In the genomic region with DNA sequence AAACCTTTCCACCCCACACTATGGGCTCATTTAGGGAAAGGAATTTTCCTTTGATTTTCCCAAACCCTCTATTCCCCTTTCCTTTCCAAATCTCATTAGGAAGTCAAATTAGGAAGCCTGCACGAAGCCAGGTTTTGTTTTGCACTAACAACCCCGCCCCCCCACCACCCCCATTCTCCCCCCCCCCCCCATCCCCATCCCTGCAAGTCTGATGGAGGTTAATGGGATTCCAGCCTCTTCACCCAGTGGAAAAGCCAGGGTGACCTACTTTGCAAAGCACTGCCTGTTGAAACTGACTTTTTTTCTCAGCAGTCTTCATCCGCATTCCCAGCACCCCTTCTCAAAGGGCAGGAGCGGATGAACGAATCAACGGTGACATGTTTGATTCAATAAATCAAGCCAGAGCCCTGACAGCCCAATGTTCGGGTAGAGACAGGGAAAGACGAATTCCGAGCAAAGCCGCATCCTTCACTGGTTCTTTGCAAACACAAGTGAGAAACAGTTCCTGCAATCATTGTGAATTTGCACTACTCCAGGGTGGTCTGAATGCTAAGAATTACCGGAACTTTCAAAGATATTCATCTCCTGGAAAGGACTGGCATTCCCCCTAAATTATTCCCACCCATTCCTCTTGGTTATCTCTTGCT, we compare ENCODE assay signal across 8 mouse cellular contexts.
DNase-seq lines count a peak whose midpoint lies in the region; ATAC-seq and TF ChIP-seq lines count a peak whose summit lies in the region.

No protein-coding gene starts in this region.

- TF ChIP-seq POLR2A in bone marrow, adult 2 months (IDR thresholded peaks at IDR 0.05; ENCODE audit: borderline replicate concordance, control insufficient read depth, low read depth, low read length), result no peak

- H3K4me3 ChIP-seq in erythroblast, embryonic 14.5 days (replicated peaks), result peak overlapping the region; percentile 50
- H3K4me3 ChIP-seq in bone marrow, adult 2 months (replicated peaks; ENCODE audit: control insufficient read depth, low read depth, low read length), result peak overlapping the region; percentile 70
- H3K4me3 ChIP-seq in hindbrain, embryonic 10.5 days, result peak overlapping the region; percentile 54
- peak overlapping the region; percentile 46 for H3K4me3 ChIP-seq in limb, embryonic 13.5 days

- H3K9me3 ChIP-seq in erythroblast, embryonic 14.5 days (ENCODE audit: control insufficient read depth, low read length), result no peaks in the 10 kb centered on the region
- no peaks in the 10 kb centered on the region for H3K9me3 ChIP-seq in hindbrain, embryonic 10.5 days
- H3K9me3 ChIP-seq in limb, embryonic 13.5 days, result no peaks in the 10 kb centered on the region

- no peaks in the 10 kb centered on the region; the same call in 1 of the 2 replicates for H3K27me3 ChIP-seq in erythroblast, embryonic 14.5 days (ENCODE audit: control insufficient read depth)
- peaks cover 6% of the 10 kb centered on the region; the same call in 1 of the 2 replicates for H3K27me3 ChIP-seq in hindbrain, embryonic 10.5 days (ENCODE audit: insufficient read depth, poor library complexity, severe bottlenecking)
- H3K27me3 ChIP-seq in limb, embryonic 13.5 days, result peaks cover 2% of the 10 kb centered on the region; the same call in 1 of the 2 replicates

- no peak overlapping the region for H3K27ac ChIP-seq in bone marrow, adult 2 months (ENCODE audit: control insufficient read depth, insufficient read depth, low read depth, low read length, poor library complexity)
- H3K27ac ChIP-seq in hindbrain, embryonic 10.5 days, result peak overlapping the region; percentile 73; the same call in 1 of the 2 replicates
- no peak overlapping the region for H3K27ac ChIP-seq in limb, embryonic 13.5 days

- WGBS in bone marrow, adult 2 months, result 15% methylated on average over 11 of the region's 11 CpGs
- 5% methylated on average over 11 of the region's 11 CpGs for WGBS in hindbrain, embryonic 10.5 days
- WGBS in limb, embryonic 13.5 days, result 7% methylated on average over 11 of the region's 11 CpGs

- no peaks in the 10 kb centered on the region for H3K36me3 ChIP-seq in erythroblast, embryonic 14.5 days (ENCODE audit: control insufficient read depth)
- H3K36me3 ChIP-seq in hindbrain, embryonic 10.5 days, result no peaks in the 10 kb centered on the region
- H3K36me3 ChIP-seq in limb, embryonic 13.5 days, result no peaks in the 10 kb centered on the region

- H3K4me1 ChIP-seq in erythroblast, embryonic 14.5 days (ENCODE audit: control insufficient read depth), result peaks cover 5% of the 10 kb centered on the region
- H3K4me1 ChIP-seq in bone marrow, adult 2 months (ENCODE audit: control insufficient read depth, insufficient read depth, low read length), result no peaks in the 10 kb centered on the region
- peaks cover 13% of the 10 kb centered on the region; the same call in 1 of the 2 replicates for H3K4me1 ChIP-seq in hindbrain, embryonic 10.5 days (replicated peaks)
- H3K4me1 ChIP-seq in limb, embryonic 13.5 days, result no peaks in the 10 kb centered on the region

- peak; percentile 25 for DNase-seq in hindbrain, embryonic 10.5 days (ENCODE audit: low spot score)
- DNase-seq in neural tube, embryonic 10.5 days (ENCODE audit: extremely low spot score, low spot score), result peak; percentile 36
- no peak for DNase-seq in B cell, adult 2 months
- no peak for DNase-seq in gastrocnemius, adult 18-20 months (ENCODE audit: low spot score)

- ATAC-seq in erythroblast, adult 5-6 weeks (replicated peaks; ENCODE audit: low FRiP score, poor library complexity, severe bottlenecking), result no peak
- no peak for ATAC-seq in limb, embryonic 13.5 days (ENCODE audit: low FRiP score, low read depth)

- no peak for TF ChIP-seq CTCF in bone marrow, adult 2 months (IDR thresholded peaks at IDR 0.05; ENCODE audit: control insufficient read depth, insufficient read depth, low read length)

- H3K4me2 ChIP-seq in limb, embryonic 13.5 days (replicated peaks), result peak overlapping the region; percentile 73

- peak overlapping the region; percentile 59; the same call in 1 of the 2 replicates for H3K9ac ChIP-seq in limb, embryonic 13.5 days

Comparison
In these comparisons a context has a peak if more than half of its experiments do, and no peak if none do; other contexts are left out.
1. DNase-seq: peak in hindbrain, embryonic 10.5 days (single experiment) and neural tube, embryonic 10.5 days (single experiment); none in B cell, adult 2 months (0 of 2) and gastrocnemius, adult 18-20 months (single experiment).
2. Peak in every context shown above with its lines, with median percentiles within 50 percentile points of each other: H3K4me3 ChIP-seq.